Mouse (Mus musculus) myocyte (in vitro differentiated cells): ENCODE measurements around the gene Ppm1n.

Experiments
- E2F4 ChIP-seq: IDR thresholded peaks from one replicate; pipeline ENCODE4 v1.6.1; 2011; ENCODE audit warnings: mild to moderate bottlenecking, control low read depth, moderate library complexity; ENCODE audit not compliant: insufficient read depth
- MAX ChIP-seq: IDR thresholded peaks from one replicate; pipeline ENCODE4 v1.6.1; 2011; ENCODE audit warnings: low read depth, mild to moderate bottlenecking, control low read depth
- MYOD1 ChIP-seq, 3 experiments: IDR thresholded peaks; one replicate each; pipeline ENCODE4 v1.6.1; 2011; ENCODE audit warnings: control low read depth in 2 of 3, low read depth in 2 of 3, mild to moderate bottlenecking in 2 of 3, moderate library complexity in 1 of 3; ENCODE audit not compliant: insufficient read length in 2 of 3, control insufficient read depth in 1 of 3
- POLR2A ChIP-seq: IDR thresholded peaks from one replicate; pipeline ENCODE4 v1.6.1; 2011; ENCODE audit warnings: low read depth, mild to moderate bottlenecking, control low read depth, moderate library complexity; ENCODE audit not compliant: insufficient read length
- REST ChIP-seq: IDR thresholded peaks from one replicate; pipeline ENCODE4 v1.6.1; 2011; ENCODE audit warnings: mild to moderate bottlenecking, control low read depth, moderate library complexity; ENCODE audit not compliant: insufficient read depth, insufficient read length
- SRF ChIP-seq: IDR thresholded peaks from one replicate; pipeline ENCODE4 v1.6.1; 2011; ENCODE audit warnings: low read depth; ENCODE audit not compliant: control insufficient read depth, insufficient read length

- TF ChIP-seq E2F4 (no peak), MYOD1 (IDR thresholded peaks at IDR 0.05; ENCODE audit: control insufficient read depth in 1 of 3, insufficient read length in 2 of 3, low read depth in 2 of 3) (no peak), POLR2A (no peak), MAX (no peak), SRF (no peak), REST (no peak)
Measured at GRCm38 (mm10) chr7:19319458-19319857, 39.6 kb upstream of the Ppm1n start.
